Mouse (Mus musculus) kidney, adult 2 months (tissue): ENCODE measurements around the gene Eml1. TPM values are rescaled to one million over a fixed set of nuclear protein-coding genes. Genes with fewer than 3 reads are reported as not detected.

Experiments used
- DNase-seq: peaks from one replicate; pipeline ENCODE4 v3.0.0; 2021
- H3K27ac ChIP-seq: fragments of 200-500 bp; 2 replicates; pipeline ENCODE4 v1.5.1; 2012; ENCODE audit warnings: low read depth, low read length, control low read depth, inconsistent platforms; ENCODE audit not compliant: insufficient read depth
- H3K27me3 ChIP-seq: fragments of 200-500 bp; replicated peaks from 2 replicates; pipeline ENCODE4 v1.6.1; 2012; ENCODE audit warnings: mild to moderate bottlenecking, moderate library complexity, low read length, inconsistent platforms; ENCODE audit not compliant: control insufficient read depth, insufficient read depth
- H3K36me3 ChIP-seq: fragments of 200-500 bp; 2 replicates; pipeline ENCODE4 v1.6.1; 2012; ENCODE audit warnings: mild to moderate bottlenecking, moderate library complexity, low read length, inconsistent platforms; ENCODE audit not compliant: control insufficient read depth, insufficient read depth
- H3K4me1 ChIP-seq: fragments of 200-500 bp; 2 replicates; pipeline ENCODE4 v1.6.1; 2011; ENCODE audit warnings: low read length; ENCODE audit not compliant: control insufficient read depth, insufficient read depth
- H3K4me3 ChIP-seq: fragments of 200-500 bp; 2 replicates; pipeline ENCODE4 v1.5.1; 2011; ENCODE audit warnings: mild to moderate bottlenecking, low read depth, low read length, control low read depth; ENCODE audit not compliant: insufficient read depth
- CTCF ChIP-seq: fragments of 200-500 bp; conservative IDR thresholded peaks from 2 replicates; pipeline ENCODE4 v1.5.1; 2011; ENCODE audit warnings: low read depth, mild to moderate bottlenecking, control low read depth, low read length, moderate library complexity, mixed read lengths; ENCODE audit not compliant: insufficient read depth, insufficient read length
- POLR2A ChIP-seq: fragments of 200-500 bp; IDR thresholded peaks from one replicate; pipeline ENCODE4 v1.6.1; 2011; ENCODE audit warnings: low read depth, low read length, control low read depth
- WGBS: fragments of 180-500 bp; shearing (Covaris S2); methylation state at CpG from one replicate; pipeline ENCODE4 v1.1.7; 2018; 5-methylcytosine and 5-hydroxymethylcytosine counted together
- polyA plus RNA-seq: library from polyadenylated mRNA; depleted of rRNA; stranded (reverse); fragments of >200 nt; gene quantifications from 2 replicates; pipeline ENCODE4 v1.2.3, GENCODE M21; 2012

Eml1 gene
- polyA plus RNA-seq, 1 experiment: 14.2 TPM

- 86% methylated on average over 11 of the region's 11 CpGs for WGBS
- Histone ChIP-seq H3K4me1 (no peaks in the 10 kb centered on the region; the same call in 1 of the 2 replicates), H3K36me3 (no peaks in the 10 kb centered on the region), H3K27ac (no peak overlapping the region), H3K27me3 (no peaks in the 10 kb centered on the region), H3K4me3 (no peak overlapping the region)
- DNase-seq: no peak
- no peak for TF ChIP-seq CTCF
- no peak for TF ChIP-seq POLR2A
Observed at GRCm38 (mm10) chr12:108444166-108445115, 73.7 kb downstream of the Eml1 start.

DNA sequence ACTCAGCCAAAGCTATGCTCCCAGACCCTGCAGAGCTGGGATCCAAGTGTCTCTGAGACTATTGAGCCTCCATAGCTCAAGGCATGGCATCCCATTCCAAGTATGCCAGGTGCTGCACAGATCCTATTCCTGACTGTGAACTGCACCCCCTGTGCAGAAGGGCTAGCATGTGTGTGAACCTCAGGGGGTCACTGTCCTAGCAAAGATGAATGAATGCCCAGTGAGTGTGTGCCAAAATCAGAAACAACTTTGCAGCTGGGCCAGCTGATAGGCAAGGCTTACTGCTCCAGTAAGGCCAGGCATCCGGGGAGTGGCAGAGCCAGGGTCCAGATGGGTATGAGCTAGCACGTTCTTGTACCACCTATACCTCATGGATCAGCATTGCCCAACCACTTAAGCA is 76.0 kb downstream of the Eml1 start:
- no peak for DNase-seq
- no peaks in the 10 kb centered on the region for H3K27me3 ChIP-seq
- H3K4me1 ChIP-seq: no peaks in the 10 kb centered on the region; the same call in 1 of the 2 replicates
- H3K4me3 ChIP-seq: no peak overlapping the region
- no peaks in the 10 kb centered on the region for H3K36me3 ChIP-seq
- no peak for TF ChIP-seq POLR2A
- TF ChIP-seq CTCF: no peak
- WGBS: 90% methylated on average over 2 of the region's 2 CpGs
- H3K27ac ChIP-seq: no peak overlapping the region

GRCm38 (mm10) chr12:108448396-108448795 is 77.6 kb downstream of the Eml1 start:
- TF ChIP-seq CTCF: no peak
- TF ChIP-seq POLR2A: no peak
- no peak overlapping the region for H3K4me3 ChIP-seq
- H3K27me3 ChIP-seq: no peaks in the 10 kb centered on the region
- no peaks in the 10 kb centered on the region for H3K36me3 ChIP-seq
- 87% methylated on average over 7 of the region's 7 CpGs for WGBS
- no peak for DNase-seq
- H3K4me1 ChIP-seq: no peaks in the 10 kb centered on the region; the same call in 1 of the 2 replicates
- no peak overlapping the region for H3K27ac ChIP-seq

- 52% methylated on average over 11 of the region's 11 CpGs for WGBS
- peak; percentile 64 for DNase-seq
- Histone ChIP-seq H3K27ac (peak overlapping the region; percentile 24; the same call in 1 of the 2 replicates), H3K4me1 (no peaks in the 10 kb centered on the region; the same call in 1 of the 2 replicates), H3K36me3 (no peaks in the 10 kb centered on the region), H3K4me3 (no peak overlapping the region), H3K27me3 (no peaks in the 10 kb centered on the region)
- TF ChIP-seq POLR2A: no peak
- TF ChIP-seq CTCF: no peak
Observed at GRCm38 (mm10) chr12:108449935-108450334, 79.2 kb downstream of the Eml1 start.

GRCm38 (mm10) chr12:108450546-108450945 is 79.8 kb downstream of the Eml1 start:
- H3K27ac ChIP-seq: peak overlapping the region; percentile 24; the same call in 1 of the 2 replicates
- H3K36me3 ChIP-seq: no peaks in the 10 kb centered on the region
- H3K4me1 ChIP-seq: no peaks in the 10 kb centered on the region; the same call in 1 of the 2 replicates
- no peak for DNase-seq
- TF ChIP-seq CTCF (no peak), POLR2A (no peak)
- no peak overlapping the region for H3K4me3 ChIP-seq
- 67% methylated on average over 5 of the region's 5 CpGs for WGBS
- H3K27me3 ChIP-seq: no peaks in the 10 kb centered on the region

DNA sequence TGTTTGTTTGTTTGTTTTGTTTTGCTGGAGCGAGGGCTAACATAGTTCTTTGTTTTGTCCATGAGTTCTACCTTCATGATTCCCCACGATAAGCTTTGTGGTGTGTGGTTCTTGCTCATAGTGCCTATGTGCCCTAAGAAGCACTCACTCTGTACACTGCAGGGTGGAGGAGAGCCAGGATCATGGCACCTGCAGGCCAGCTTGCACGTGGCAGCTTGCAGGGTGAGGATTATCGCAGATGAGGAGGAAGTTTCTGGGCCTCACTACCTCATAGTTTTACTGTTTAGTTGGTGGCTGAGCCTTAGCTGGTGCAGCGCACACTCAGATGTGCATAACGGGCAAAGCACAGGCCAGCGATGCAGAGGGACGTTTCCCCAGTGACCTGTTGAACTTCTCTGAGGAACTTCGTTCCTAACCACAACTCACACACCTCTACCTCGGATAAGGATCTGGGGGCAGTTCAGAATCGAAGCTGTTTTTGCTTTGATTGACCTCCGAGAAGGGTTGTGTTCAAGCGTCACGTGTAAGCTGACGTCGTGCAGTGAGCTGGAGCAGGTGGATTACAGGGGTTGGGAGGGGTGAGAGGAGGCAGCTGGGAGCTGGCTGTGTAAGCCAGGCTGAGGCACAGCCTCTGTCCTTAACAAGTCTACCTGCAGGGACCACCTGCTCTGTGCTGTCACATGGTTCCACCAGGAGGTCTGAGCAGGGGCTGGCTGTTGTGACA is 81.6 kb downstream of the Eml1 start:
- H3K36me3 ChIP-seq: no peaks in the 10 kb centered on the region
- H3K27me3 ChIP-seq: no peaks in the 10 kb centered on the region
- H3K4me3 ChIP-seq: no peak overlapping the region
- no peaks in the 10 kb centered on the region; the same call in 1 of the 2 replicates for H3K4me1 ChIP-seq
- no peak overlapping the region for H3K27ac ChIP-seq
- WGBS: 40% methylated on average over 16 of the region's 16 CpGs
- DNase-seq: no peak
- TF ChIP-seq POLR2A: no peak
- no peak for TF ChIP-seq CTCF
